Mouse (Mus musculus): ENCODE measurements around the gene Mup2. TPM values are rescaled to one million over a fixed set of nuclear protein-coding genes. Genes with fewer than 3 reads are reported as not detected.

Gene Mup2
- not detected in 2 replicates for polyA plus RNA-seq (2021; fragmentation: Nextera tagmentation)
- long read RNA-seq, experiment 1: 0 reads
- long read RNA-seq, experiment 2: 0 reads

DNA sequence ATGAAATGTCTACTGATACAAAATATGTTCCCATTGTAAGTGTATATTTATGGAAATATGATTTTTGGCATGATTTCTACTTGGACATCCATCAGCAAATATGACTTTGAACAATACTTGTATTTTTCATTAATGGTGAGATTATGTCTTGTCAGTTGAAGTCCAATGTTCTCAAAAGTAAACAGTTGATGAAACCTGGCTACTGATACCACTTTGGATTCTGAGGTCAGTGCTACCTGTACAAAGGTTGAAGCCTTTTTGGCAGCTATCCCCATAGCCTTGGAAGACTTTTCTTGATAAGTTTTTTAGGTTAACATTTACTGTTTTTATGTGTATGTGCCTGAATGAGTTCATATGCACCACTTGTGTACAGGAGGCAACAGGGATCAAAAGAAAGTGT lies at the start of gene Mup2:
TSS of gene Mup2 (minus strand) at position 101 of the 400 bp plus-strand sequence.

Other genes with a start within 250 kb of the Mup2 start
- gene Slc46a2, start 239.2 kb downstream of the Mup2 start, polyA plus RNA-seq (2021; fragmentation: Nextera tagmentation): not detected in 2 replicates
- gene Mup4, start 193.6 kb downstream of the Mup2 start, polyA plus RNA-seq (2021; fragmentation: Nextera tagmentation): not detected in 2 replicates
- gene Mup6, start 190.0 kb downstream of the Mup2 start, polyA plus RNA-seq (2021; fragmentation: Nextera tagmentation): not detected in 2 replicates
- gene Mup7, start 83.8 kb downstream of the Mup2 start, polyA plus RNA-seq (2021; fragmentation: Nextera tagmentation): not detected in 2 replicates
- not detected in 2 replicates for gene Mup8, start 68.3 kb upstream of the Mup2 start, polyA plus RNA-seq (2021; fragmentation: Nextera tagmentation)

Measured in layer of hippocampus, adult 6 months (tissue).